Mouse (Mus musculus) megakaryocyte, embryonic 14.5 days (primary cell): Measurements from ENCODE around the gene Otub2.

Source experiments
- FLI1 ChIP-seq: IDR thresholded peaks from 2 replicates; pipeline ENCODE4 v1.6.1; 2012; ENCODE audit warnings: low read length, inconsistent platforms, mixed read lengths
- GATA1 ChIP-seq: IDR thresholded peaks from 3 replicates; pipeline ENCODE4 v1.6.1; 2012; ENCODE audit warnings: mixed read lengths, low read length, inconsistent platforms, borderline replicate concordance

GRCm38 (mm10) chr12:103368777-103369176 lies 19.7 kb upstream of the Otub2 start:
- no peak for TF ChIP-seq GATA1
- TF ChIP-seq FLI1: no peak
